Mouse (Mus musculus) myocyte (in vitro differentiated cells): ENCODE measurements around the gene Tmem266. TPM values are rescaled to one million over a fixed set of nuclear protein-coding genes. Genes with fewer than 3 reads are reported as not detected.

ENCODE experiments used
- H3K27me3 ChIP-seq: one replicate; pipeline ENCODE4 v1.6.1; 2011; ENCODE audit not compliant: control insufficient read depth, insufficient read depth, insufficient read length
- H3K36me3 ChIP-seq: one replicate; pipeline ENCODE4 v1.6.1; 2011; ENCODE audit not compliant: control insufficient read depth, insufficient read depth
- H3K4me2 ChIP-seq: one replicate; pipeline ENCODE4 v1.6.1; 2011; ENCODE audit warnings: low read depth, control low read depth
- H3K4me3 ChIP-seq: one replicate; pipeline ENCODE4 v1.5.1; 2011; ENCODE audit warnings: mild to moderate bottlenecking, control low read depth, moderate library complexity
- H3K79me2 ChIP-seq: one replicate; pipeline ENCODE4 v1.6.1; 2011; ENCODE audit not compliant: control insufficient read depth, insufficient read depth
- H3ac ChIP-seq: one replicate; pipeline ENCODE4 v1.6.1; 2011; ENCODE audit not compliant: control insufficient read depth, insufficient read length
- CEBPB ChIP-seq: IDR thresholded peaks from 2 replicates; pipeline ENCODE4 v1.6.1; 2011; ENCODE audit warnings: mild to moderate bottlenecking, moderate library complexity; ENCODE audit not compliant: poor library complexity, insufficient read depth, severe bottlenecking
- E2F4 ChIP-seq: IDR thresholded peaks from one replicate; pipeline ENCODE4 v1.6.1; 2011; ENCODE audit warnings: mild to moderate bottlenecking, control low read depth, moderate library complexity; ENCODE audit not compliant: insufficient read depth
- MAX ChIP-seq: IDR thresholded peaks from one replicate; pipeline ENCODE4 v1.6.1; 2011; ENCODE audit warnings: low read depth, mild to moderate bottlenecking, control low read depth
- MYOD1 ChIP-seq, 3 experiments: IDR thresholded peaks; one replicate each; pipeline ENCODE4 v1.6.1; 2011; ENCODE audit warnings: control low read depth in 2 of 3, low read depth in 2 of 3, mild to moderate bottlenecking in 2 of 3, moderate library complexity in 1 of 3; ENCODE audit not compliant: insufficient read length in 2 of 3, control insufficient read depth in 1 of 3
- MYOG ChIP-seq, 3 experiments: IDR thresholded peaks; one replicate each; pipeline ENCODE4 v1.6.1; 2011; ENCODE audit warnings: control low read depth in 2 of 3, low read depth in 2 of 3, mild to moderate bottlenecking in 2 of 3; ENCODE audit not compliant: insufficient read length in 2 of 3, control insufficient read depth in 1 of 3, insufficient read depth in 1 of 3
- POLR2A ChIP-seq: IDR thresholded peaks from one replicate; pipeline ENCODE4 v1.6.1; 2011; ENCODE audit warnings: low read depth, mild to moderate bottlenecking, control low read depth, moderate library complexity; ENCODE audit not compliant: insufficient read length
- POLR2AphosphoS2 ChIP-seq: IDR thresholded peaks from one replicate; pipeline ENCODE4 v1.6.1; 2011; ENCODE audit warnings: low read depth, control low read depth; ENCODE audit not compliant: insufficient read length
- REST ChIP-seq: IDR thresholded peaks from one replicate; pipeline ENCODE4 v1.6.1; 2011; ENCODE audit warnings: mild to moderate bottlenecking, control low read depth, moderate library complexity; ENCODE audit not compliant: insufficient read depth, insufficient read length
- SRF ChIP-seq: IDR thresholded peaks from one replicate; pipeline ENCODE4 v1.6.1; 2011; ENCODE audit warnings: low read depth; ENCODE audit not compliant: control insufficient read depth, insufficient read length
- TCF12 ChIP-seq: IDR thresholded peaks from one replicate; pipeline ENCODE4 v1.6.1; 2011; ENCODE audit warnings: mild to moderate bottlenecking, control low read depth; ENCODE audit not compliant: poor library complexity, insufficient read depth, severe bottlenecking
- TCF3 ChIP-seq: IDR thresholded peaks from one replicate; pipeline ENCODE4 v1.6.1; 2011; ENCODE audit warnings: low read depth, control low read depth; ENCODE audit not compliant: insufficient read length
- USF1 ChIP-seq: IDR thresholded peaks from one replicate; pipeline ENCODE4 v1.6.1; 2011; ENCODE audit warnings: low read depth, mild to moderate bottlenecking, control low read depth, moderate library complexity
- polyA plus RNA-seq: library from polyadenylated mRNA; unstranded; fragments of >200 nt; fragmentation: generic; extraction: Trizol; gene quantifications from one replicate; pipeline ENCODE4 v1.2.1, GENCODE M21; 2012; ENCODE audit warnings: missing spikeins

Tmem266 gene
- polyA plus RNA-seq, 1 experiment: not detected

- Histone ChIP-seq H3K36me3 (no peaks in the 10 kb centered on the region), H3ac (no peak overlapping the region), H3K4me2 (no peak overlapping the region), H3K79me2 (no peaks in the 10 kb centered on the region), H3K27me3 (peaks cover 23% of the 10 kb centered on the region), H3K4me3 (no peak overlapping the region)
- no peak for TF ChIP-seq SRF
- TF ChIP-seq USF1: no peak
- TF ChIP-seq POLR2AphosphoS2: no peak
- no peak for TF ChIP-seq CEBPB
- TF ChIP-seq POLR2A: no peak
- TF ChIP-seq MYOG (IDR thresholded peaks at IDR 0.05; ENCODE audit: control insufficient read depth in 1 of 3, insufficient read depth in 1 of 3, insufficient read length in 2 of 3, low read depth in 2 of 3): no peak
These were observed 22.0 kb downstream of the Tmem266 start for GRCm38 (mm10) chr9:55348664-55349063.

- TF ChIP-seq CEBPB: no peak
- no peaks in the 10 kb centered on the region for H3K36me3 ChIP-seq
- H3K4me2 ChIP-seq: no peak overlapping the region
- no peak overlapping the region for H3ac ChIP-seq
- peaks cover 13% of the 10 kb centered on the region for H3K27me3 ChIP-seq
- H3K4me3 ChIP-seq: no peak overlapping the region
- H3K79me2 ChIP-seq: no peaks in the 10 kb centered on the region
These were observed 28.0 kb downstream of the Tmem266 start for GRCm38 (mm10) chr9:55354686-55355085.

- H3K27me3 ChIP-seq: peaks cover 10% of the 10 kb centered on the region
- H3K79me2 ChIP-seq: no peaks in the 10 kb centered on the region
- H3K36me3 ChIP-seq: no peaks in the 10 kb centered on the region
- TF ChIP-seq REST: no peak
- TF ChIP-seq POLR2AphosphoS2: no peak
- no peak for TF ChIP-seq CEBPB
- no peak for TF ChIP-seq MYOD1 (IDR thresholded peaks at IDR 0.05; ENCODE audit: control insufficient read depth in 1 of 3, insufficient read length in 2 of 3, low read depth in 2 of 3)
- TF ChIP-seq MYOG (IDR thresholded peaks at IDR 0.05; ENCODE audit: control insufficient read depth in 1 of 3, insufficient read depth in 1 of 3, insufficient read length in 2 of 3, low read depth in 2 of 3): no peak
- no peak for TF ChIP-seq POLR2A
- TF ChIP-seq TCF3: no peak
- TF ChIP-seq MAX: no peak
- no peak overlapping the region for H3K4me3 ChIP-seq
- H3ac ChIP-seq: no peak overlapping the region
- no peak overlapping the region for H3K4me2 ChIP-seq
These were observed 28.6 kb downstream of the Tmem266 start for GRCm38 (mm10) chr9:55355270-55355834.

DNA sequence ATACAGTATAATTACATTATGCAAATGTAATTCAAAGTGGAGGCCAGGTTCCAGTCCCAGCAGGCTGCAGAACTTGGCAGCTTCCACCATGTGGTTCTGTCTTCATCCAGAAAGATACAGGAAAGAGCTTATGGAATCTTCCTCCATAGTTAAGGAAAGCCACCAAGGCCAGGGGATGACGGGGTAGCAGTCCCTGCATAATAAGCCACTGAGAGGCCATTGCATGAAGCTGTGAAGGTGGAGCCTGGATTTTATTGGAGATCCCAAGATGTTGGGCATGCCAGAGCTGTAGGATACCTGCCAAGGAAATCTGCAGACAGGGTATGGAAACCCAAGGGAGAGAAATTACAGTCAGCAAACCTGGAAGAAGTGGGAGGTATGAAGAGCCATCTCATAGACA lies 30.5 kb downstream of the Tmem266 start:
- H3ac ChIP-seq: no peak overlapping the region

DNA sequence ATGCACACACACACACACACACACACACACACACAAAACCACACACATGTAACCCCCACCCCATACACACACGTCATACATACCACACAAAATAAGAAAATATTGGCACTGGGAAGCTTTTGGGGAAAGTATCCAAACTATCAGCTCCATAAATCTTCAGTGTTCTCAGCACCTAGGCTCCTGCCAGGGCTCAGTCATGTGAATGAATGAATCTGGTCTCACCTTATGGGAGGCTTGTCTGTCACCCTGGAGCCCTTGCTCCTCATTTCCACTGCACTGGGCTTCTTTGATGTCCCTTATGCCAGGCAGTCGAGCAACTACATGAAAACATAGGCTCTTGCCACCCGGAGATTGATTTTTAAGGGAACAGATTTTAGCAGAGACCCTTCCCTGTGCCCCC lies 33.7 kb downstream of the Tmem266 start:
- no peak for TF ChIP-seq REST
- TF ChIP-seq E2F4: no peak
- TF ChIP-seq MAX: no peak
- no peak for TF ChIP-seq MYOD1 (IDR thresholded peaks at IDR 0.05; ENCODE audit: control insufficient read depth in 1 of 3, insufficient read length in 2 of 3, low read depth in 2 of 3)
- no peak for TF ChIP-seq USF1
- TF ChIP-seq POLR2A: no peak
- no peak for TF ChIP-seq TCF12
- TF ChIP-seq SRF: no peak
- TF ChIP-seq POLR2AphosphoS2: no peak
- no peak for TF ChIP-seq MYOG (IDR thresholded peaks at IDR 0.05; ENCODE audit: control insufficient read depth in 1 of 3, insufficient read depth in 1 of 3, insufficient read length in 2 of 3, low read depth in 2 of 3)
- no peak for TF ChIP-seq TCF3
- TF ChIP-seq CEBPB: no peak
- Histone ChIP-seq H3K79me2 (no peaks in the 10 kb centered on the region), H3K4me2 (no peak overlapping the region), H3K36me3 (no peaks in the 10 kb centered on the region), H3K27me3 (peaks cover 6% of the 10 kb centered on the region), H3K4me3 (no peak overlapping the region), H3ac (no peak overlapping the region)

More for the DNA sequence above, 30.5 kb downstream of the Tmem266 start:
- Histone ChIP-seq H3K27me3 (peaks cover 6% of the 10 kb centered on the region), H3K4me2 (no peak overlapping the region), H3K36me3 (no peaks in the 10 kb centered on the region), H3K79me2 (no peaks in the 10 kb centered on the region), H3K4me3 (no peak overlapping the region)
- TF ChIP-seq POLR2A (no peak), CEBPB (no peak), TCF3 (no peak), TCF12 (no peak), SRF (no peak), POLR2AphosphoS2 (no peak), MAX (no peak), MYOG (IDR thresholded peaks at IDR 0.05; ENCODE audit: control insufficient read depth in 1 of 3, insufficient read depth in 1 of 3, insufficient read length in 2 of 3, low read depth in 2 of 3) (no peak)
